Mouse (Mus musculus) heart, embryonic 12.5 days (tissue): Measurements from ENCODE around the gene Fam84b. TPM values are rescaled to one million over a fixed set of nuclear protein-coding genes. Genes with fewer than 3 reads are reported as not detected.

Source experiments
- ATAC-seq: fragments of 200-750 bp; cut with Nextera tagmentation; 2 replicates; pipeline ENCODE4 v1.8.0; 2017; ENCODE audit warnings: moderate TSS enrichment, moderate library complexity; ENCODE audit not compliant: insufficient number of reproducible peaks, low FRiP score
- H3K27ac ChIP-seq: fragments of 300-500 bp; sonication (generic); 2 replicates; pipeline ENCODE4 v1.5.1; 2016; ENCODE audit warnings: mild to moderate bottlenecking, moderate library complexity; ENCODE audit not compliant: poor library complexity, severe bottlenecking
- H3K27me3 ChIP-seq: fragments of 300-500 bp; sonication (generic); replicated peaks from 2 replicates; pipeline ENCODE4 v1.6.1; 2016; ENCODE audit warnings: mild to moderate bottlenecking, moderate library complexity
- H3K36me3 ChIP-seq: fragments of 300-500 bp; sonication (generic); 2 replicates; pipeline ENCODE4 v1.6.1; 2016; ENCODE audit warnings: mild to moderate bottlenecking, moderate library complexity
- H3K4me1 ChIP-seq: fragments of 300-500 bp; sonication (generic); replicated peaks from 2 replicates; pipeline ENCODE4 v1.6.1; 2016; ENCODE audit warnings: mild to moderate bottlenecking
- H3K4me2 ChIP-seq: fragments of 300-500 bp; sonication (generic); 2 replicates; pipeline ENCODE4 v1.6.1; 2016; ENCODE audit warnings: mild to moderate bottlenecking, moderate library complexity
- H3K4me3 ChIP-seq: fragments of 300-500 bp; sonication (generic); 2 replicates; pipeline ENCODE4 v1.5.1; 2016; ENCODE audit warnings: mild to moderate bottlenecking
- H3K9ac ChIP-seq: fragments of 300-500 bp; sonication (generic); 2 replicates; pipeline ENCODE4 v1.6.1; 2016; ENCODE audit warnings: mild to moderate bottlenecking, moderate library complexity
- H3K9me3 ChIP-seq: fragments of 300-500 bp; sonication (generic); replicated peaks from 2 replicates; pipeline ENCODE4 v1.6.1; 2016; ENCODE audit warnings: mild to moderate bottlenecking, moderate library complexity
- WGBS: fragments of 180-500 bp; shearing (Covaris S2); methylation state at CpG from one replicate; pipeline ENCODE4 v1.1.7; 2016; 5-methylcytosine and 5-hydroxymethylcytosine counted together
- polyA plus RNA-seq: library from polyadenylated mRNA; unstranded; fragments of >200 nt; fragmentation: Nextera tagmentation; extraction: Ambion mirVana; gene quantifications from 2 replicates; pipeline ENCODE4 v1.2.1, GENCODE M21; 2016

The Fam84b gene
- polyA plus RNA-seq, 1 experiment from 2014 or later: 13.6 TPM

- H3K27ac ChIP-seq: no peak overlapping the region
- no peaks in the 10 kb centered on the region for H3K36me3 ChIP-seq
- WGBS: 55% methylated on average over 1 of the region's 1 CpGs
- no peak overlapping the region for H3K4me2 ChIP-seq
- H3K9ac ChIP-seq: no peak overlapping the region
- ATAC-seq: no peak
- no peaks in the 10 kb centered on the region for H3K27me3 ChIP-seq
- no peaks in the 10 kb centered on the region for H3K4me1 ChIP-seq
- no peaks in the 10 kb centered on the region for H3K9me3 ChIP-seq
- H3K4me3 ChIP-seq: no peak overlapping the region
Observed at GRCm38 (mm10) chr15:60789084-60789483, 64.5 kb downstream of the Fam84b start.

- H3K4me3 ChIP-seq: no peak overlapping the region
- H3K4me2 ChIP-seq: no peak overlapping the region
- H3K27ac ChIP-seq: no peak overlapping the region
- no peaks in the 10 kb centered on the region for H3K27me3 ChIP-seq
- H3K9ac ChIP-seq: no peak overlapping the region
- ATAC-seq: no peak
- H3K4me1 ChIP-seq: no peaks in the 10 kb centered on the region
- no peaks in the 10 kb centered on the region for H3K9me3 ChIP-seq
- 76% methylated on average over 2 of the region's 2 CpGs for WGBS
- no peaks in the 10 kb centered on the region for H3K36me3 ChIP-seq
Observed at GRCm38 (mm10) chr15:60783761-60784160, 69.8 kb downstream of the Fam84b start.

- Histone ChIP-seq H3K4me3 (no peak overlapping the region), H3K36me3 (no peaks in the 10 kb centered on the region), H3K27ac (no peak overlapping the region), H3K4me2 (no peak overlapping the region), H3K9me3 (no peaks in the 10 kb centered on the region), H3K27me3 (no peaks in the 10 kb centered on the region), H3K9ac (no peak overlapping the region), H3K4me1 (no peaks in the 10 kb centered on the region)
- 92% methylated on average over 1 of the region's 1 CpGs for WGBS
- ATAC-seq: no peak
Observed at GRCm38 (mm10) chr15:60779531-60779973, 74.0 kb downstream of the Fam84b start.

GRCm38 (mm10) chr15:60779063-60779462, 74.5 kb downstream of the Fam84b start:
- 79% methylated on average over 4 of the region's 4 CpGs for WGBS
- Histone ChIP-seq H3K9me3 (no peaks in the 10 kb centered on the region), H3K36me3 (no peaks in the 10 kb centered on the region), H3K9ac (no peak overlapping the region), H3K4me3 (no peak overlapping the region), H3K4me2 (no peak overlapping the region), H3K27ac (no peak overlapping the region), H3K27me3 (no peaks in the 10 kb centered on the region), H3K4me1 (no peaks in the 10 kb centered on the region)
- no peak for ATAC-seq

Other genes with a start within 250 kb of the Fam84b start
- not detected in 2 replicates for gene A1bg, start 69.2 kb upstream of the Fam84b start, polyA plus RNA-seq